Mouse (Mus musculus): ENCODE data around the gene Txnl4b.
A peak's percentile ranks its signal among the peaks of the same experiment; 100 is the strongest.

Txnl4b gene

DNA sequence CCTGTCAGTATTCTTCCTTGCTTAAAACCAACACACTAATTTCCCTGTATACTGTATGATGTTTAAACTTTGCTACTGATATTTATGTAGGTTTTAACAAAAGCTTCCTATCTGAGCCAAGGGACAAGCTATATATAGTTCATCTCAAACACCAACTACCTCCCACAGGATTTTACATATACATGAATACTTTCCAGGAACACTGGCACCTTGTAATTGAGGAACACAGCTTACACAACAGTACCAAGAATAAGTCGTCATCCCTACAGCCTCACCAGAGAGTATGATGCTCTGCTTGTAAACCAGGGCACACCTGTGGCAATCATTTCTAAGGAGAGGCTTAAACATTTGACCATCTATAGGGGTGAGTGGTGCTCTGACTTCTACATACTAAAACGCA lies 41.0 kb downstream of the Txnl4b start:
- no peak for DNase-seq

DNA sequence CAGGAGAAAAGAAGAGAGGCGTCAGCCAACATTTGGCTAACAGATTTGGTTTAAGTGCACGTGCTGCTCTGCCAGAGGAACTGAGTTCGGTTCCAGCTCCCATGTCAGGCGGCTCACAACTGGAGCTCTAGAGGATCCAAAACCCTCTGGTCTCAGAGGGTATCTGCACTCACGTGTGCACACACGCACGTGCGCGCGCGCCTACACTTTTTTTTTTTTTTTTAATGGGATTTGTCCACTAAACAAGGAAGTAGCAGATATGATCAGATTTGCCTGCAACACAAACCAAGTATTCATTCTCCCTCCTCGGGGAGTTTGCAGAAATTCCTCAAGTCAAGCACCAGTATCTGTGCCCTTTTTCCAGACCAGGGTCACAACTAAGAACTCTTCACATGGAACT lies 42.0 kb downstream of the Txnl4b start:
- peak in 1 of 2 experiments; percentile 22 for DNase-seq

DNA sequence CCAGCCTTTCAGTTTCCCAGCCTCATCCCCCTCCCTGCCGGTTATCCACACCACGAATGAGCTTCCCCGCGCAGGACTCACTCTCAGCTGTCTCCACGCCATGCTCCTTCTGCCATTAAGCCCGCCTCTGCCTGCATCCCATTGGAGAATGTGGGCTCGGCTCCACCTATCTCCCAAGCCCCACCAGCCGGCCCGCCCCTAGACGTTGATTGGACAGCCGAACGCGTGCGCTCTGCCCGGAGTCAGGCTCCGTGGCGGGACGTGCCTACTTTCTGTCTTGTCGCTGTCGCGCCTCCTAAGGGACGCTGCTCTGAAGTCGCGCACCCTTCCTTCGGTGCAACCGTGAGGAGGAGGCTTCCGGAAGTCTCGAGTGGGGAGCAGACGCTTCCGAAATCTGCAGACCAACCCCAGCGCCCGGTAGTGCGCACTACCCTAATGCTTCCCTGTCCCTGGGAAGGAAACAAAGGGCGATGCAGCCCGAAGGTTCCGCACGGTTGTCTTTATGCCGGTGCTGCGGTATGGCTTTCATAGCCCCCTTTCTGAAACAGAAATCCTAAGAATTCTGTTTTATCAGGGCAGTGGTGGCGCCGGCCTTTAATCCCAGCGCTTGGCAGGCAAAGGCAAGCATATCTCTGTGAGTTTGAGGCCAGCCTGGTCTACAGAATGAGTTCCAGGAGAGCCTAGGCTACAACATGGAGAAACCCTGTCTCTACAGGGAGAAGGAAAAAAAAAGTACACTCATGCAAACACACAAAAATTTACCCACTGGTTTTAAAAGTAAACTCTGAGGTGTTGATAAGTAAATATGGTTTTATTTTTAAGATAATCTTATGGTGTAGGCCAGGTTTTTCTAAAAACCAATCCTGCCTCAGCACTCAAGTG lies 42.8 kb downstream of the Txnl4b start, which contains the start of gene Dhodh:
Dhodh (minus strand) TSS at position 403 of the 882 bp plus-strand sequence.
- peak; percentile 96 to 98 for DNase-seq

DNA sequence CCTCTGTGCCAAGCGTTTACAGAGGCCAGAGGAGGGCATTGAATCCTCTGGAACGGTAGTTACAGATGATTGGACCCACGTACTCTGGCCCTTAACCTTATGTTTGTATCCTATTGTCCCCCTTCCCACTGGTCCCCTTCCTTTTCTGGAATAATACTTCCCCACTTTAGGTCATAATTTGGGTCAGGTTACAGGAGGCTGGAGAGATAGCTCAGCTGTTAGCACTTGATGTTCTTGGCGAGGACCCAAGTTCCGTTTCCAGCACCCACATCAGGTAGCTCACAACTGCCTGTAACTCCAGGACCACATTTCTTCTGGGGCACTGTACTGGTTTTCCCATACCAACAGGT lies 43.4 kb downstream of the Txnl4b start:
- DNase-seq = peak in 1 of 2 experiments; percentile 17

DNA sequence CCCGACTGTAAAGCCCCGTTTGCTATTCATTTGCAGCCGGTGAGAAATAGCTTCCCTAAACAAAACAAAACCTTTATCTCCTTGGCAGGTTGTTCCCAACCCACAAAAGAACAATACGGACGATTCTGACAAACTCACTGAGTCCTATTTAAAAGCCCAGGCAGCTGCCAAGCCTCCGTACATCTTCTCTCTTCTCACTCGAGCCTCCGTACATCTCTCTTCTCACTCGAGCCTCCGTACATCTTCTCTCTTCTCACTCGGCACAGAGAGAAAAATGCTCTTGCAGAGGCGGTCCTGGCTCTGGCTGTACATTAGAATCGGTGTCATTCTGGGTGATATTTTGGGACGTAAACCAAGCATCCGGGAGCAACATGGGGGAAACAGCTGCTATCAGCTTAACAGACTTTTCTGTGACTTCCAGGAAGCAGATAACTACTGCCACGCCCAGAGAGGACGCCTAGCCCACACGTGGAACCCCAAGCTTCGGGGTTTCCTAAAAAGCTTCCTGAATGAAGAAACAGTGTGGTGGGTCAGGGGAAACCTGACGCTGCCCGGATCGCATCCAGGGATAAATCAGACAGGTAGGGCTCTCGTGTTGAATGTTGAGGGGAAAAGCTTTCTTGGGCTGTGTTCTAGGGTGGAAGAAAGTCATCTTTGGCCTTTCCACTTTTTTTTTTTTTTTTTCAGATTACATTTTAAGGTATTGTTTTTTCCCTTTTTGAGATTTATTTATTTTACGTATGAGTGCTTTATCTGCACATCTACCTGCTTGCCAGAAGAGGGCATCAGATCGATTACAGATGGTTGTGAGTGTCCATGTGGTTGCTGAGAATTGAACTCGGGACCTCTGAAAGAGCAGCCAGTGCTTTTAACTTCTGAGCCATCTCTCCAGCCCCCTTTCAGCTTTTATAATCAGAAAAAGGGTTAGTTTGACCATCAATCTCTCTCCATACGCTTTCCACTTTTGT lies 48.8 kb downstream of the Txnl4b start, which contains the start of gene Pkd1l3:
Pkd1l3 (plus strand) TSS at position 275 of the 968 bp plus-strand sequence.
- DNase-seq = no peak

DNA sequence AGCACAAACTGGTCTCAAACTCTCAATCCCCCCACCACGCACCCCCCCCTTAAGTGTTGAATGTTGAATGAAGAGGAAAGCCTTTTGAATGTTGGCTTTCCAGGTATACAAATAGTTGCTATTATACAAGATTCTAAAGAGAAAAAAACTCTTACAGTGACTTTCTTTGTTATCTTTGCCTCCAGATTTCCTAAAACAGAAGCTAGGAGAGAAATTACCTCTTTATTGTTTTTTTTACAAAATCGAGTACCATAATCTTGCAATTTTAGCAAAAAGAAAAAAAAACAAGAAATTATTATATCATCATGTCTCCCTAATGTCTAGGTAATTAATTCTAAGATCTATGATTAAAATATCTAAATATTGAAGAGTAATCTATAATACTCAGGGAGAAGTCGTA lies 49.9 kb downstream of the Txnl4b start:
- DNase-seq = no peak

Data from kidney, postnatal 4 days (tissue).